Mouse (Mus musculus): ENCODE data around the gene Dhx35.

Gene Dhx35

DNA sequence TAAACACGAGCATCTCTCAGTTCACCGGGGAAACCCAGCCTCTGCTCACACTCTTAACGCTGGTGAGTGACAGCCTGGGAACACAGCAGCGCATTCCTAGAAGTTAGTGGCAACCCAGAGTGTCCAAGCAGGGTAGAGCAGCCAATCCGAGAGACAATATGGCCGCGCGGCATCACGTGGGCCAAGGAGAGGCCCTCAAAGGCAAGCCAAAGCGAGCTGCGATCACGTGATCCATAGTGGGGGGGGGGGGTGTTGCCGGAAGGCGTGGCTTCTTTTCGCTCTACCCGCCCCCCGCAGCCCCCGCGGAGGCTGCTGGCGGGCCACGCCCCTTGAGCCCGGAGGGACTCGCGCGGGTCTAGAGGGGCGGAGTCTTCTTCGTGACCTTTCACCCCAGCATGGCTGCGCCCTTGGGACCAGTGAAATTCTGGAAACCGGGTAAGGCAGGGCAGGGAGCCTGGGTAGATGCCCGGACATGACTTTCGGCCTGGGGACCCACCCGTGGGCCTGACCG, at the start of gene Dhx35:
Dhx35 (plus strand) TSS at position 314 of the 511 bp plus-strand sequence.
- DNase-seq: peak; percentile 97

DNA sequence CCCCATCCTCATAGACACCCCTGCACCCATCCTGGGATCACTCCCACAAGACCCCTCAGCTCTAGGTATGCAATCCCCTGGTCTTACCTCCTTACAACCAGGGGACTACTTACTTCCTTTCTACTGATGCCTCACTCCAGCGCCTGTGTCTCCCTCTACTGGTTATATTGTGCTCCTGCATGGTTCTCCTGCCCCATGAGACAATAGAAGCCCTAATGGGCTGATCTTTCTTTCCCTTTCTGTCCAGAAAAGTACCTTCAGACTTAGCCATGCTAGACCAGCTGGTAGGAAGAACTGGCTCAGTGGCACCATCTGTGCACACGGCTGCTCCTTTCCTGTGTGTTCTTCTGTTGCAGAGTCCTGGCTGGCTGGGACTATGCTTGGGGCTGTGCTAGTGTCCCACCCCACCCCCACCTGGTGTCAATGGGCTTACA, 49.5 kb upstream of the Dhx35 start:
- peak; percentile 61 for DNase-seq

DNA sequence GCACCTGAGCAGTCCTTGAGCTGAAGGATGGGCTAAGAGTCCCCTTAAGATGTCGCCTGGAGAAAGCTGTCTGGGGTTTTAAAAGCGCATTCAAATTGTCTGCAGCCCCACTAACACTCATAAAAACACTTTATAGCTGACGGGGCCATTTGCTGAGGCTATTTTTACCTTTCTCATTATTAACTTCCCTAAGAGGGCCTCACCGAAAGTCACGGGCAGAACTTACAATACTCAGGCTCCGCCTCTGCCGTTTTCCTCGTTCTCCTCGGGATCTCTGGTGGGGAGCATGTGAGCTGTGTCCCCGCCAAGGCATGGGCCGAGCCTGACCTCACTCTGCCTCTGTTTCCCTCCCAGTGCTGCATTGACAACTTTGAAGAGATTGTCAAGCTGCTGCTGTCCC, 48.4 kb upstream of the Dhx35 start:
- DNase-seq: no peak

DNA sequence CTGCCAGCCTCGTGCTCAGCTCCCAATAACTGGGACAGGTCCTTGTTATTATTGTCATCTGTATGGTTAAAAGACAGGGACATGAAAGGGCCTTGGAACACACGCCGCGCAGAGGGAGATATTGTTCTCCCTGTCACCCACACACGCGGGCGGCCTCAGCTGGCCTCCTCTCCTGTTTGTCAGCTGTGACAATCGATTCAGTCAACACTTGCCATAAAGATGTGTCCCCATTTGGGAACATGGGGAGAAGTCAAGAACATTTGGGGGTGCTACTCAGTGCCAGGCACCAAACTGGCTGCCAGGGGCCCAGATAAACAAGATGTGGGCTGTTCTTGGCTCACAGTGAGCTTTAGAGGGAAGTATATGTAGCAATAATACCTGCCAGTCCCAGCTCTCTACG, 45.2 kb upstream of the Dhx35 start:
- DNase-seq: peak; percentile 93

DNA sequence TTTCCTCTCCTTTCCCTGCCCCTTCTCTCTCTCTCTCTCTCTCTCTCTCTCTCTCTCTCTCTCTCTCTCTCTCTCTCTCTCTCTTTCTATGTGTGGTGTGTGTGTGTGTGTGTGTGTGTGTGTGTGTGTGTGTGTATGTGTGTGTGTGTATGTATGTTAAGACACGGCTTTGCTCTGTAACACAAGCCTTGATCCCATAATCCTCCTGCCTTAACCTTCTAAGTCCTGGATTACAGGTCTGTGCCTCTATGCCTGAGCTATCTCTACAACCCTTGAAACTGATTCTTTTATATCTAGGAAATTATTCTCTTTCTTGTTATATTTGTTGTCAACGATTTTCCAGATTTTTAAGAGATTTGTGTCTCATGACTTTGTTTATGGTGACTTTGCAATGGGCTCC, 34.4 kb upstream of the Dhx35 start:
- no peak for DNase-seq

DNA sequence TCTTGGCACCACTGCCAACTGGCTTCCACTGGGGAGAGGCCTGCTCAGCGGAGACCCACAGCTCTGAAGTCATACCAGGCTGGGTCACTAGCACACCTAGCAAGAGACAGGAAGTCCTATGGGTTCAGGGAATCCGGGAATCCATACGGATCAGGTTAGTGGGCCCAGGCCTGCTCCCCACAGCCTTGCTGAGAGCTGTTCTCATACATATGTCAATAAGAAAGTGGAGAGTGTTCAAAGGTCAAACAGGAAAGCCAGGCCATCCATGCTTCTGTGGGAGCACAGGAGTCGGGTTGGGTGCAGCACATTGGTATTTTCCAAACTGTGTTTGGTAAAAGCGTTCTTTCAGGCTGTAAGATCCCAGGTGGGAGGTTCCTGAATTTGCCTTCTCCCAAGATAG, 32.3 kb upstream of the Dhx35 start:
- DNase-seq: no peak

DNA sequence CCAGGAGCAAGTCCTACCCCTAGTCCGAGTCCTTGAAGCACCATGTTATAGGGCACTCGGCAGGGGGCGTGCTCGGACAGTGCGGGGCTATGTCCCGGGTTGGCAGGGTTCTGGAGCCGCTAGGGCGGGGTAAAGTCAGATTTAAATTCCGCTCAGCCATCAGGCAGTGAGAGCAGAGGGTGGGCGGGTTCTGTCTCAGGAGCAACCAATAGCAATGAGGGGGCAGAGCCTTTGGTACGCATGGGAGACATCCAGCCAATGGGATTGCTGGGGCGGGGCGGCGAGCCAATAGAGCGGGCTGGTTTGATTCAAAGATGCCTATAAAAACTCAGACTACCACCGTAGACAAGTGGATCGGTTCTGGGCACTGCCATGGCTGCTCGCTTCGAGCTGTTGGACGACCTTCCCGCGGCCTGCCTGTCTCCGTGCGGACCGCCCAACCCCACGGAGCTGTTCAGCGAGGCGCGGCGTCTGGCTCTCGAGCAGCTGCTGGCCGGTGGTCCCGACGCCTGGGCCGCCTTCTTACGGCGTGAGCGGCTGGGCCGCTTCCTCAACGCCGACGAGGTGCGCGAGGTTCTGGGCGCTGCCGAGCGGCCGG, 26.8 kb upstream of the Dhx35 start, which contains the start of gene Fam83d:
Fam83d (plus strand) TSS at position 352 of the 598 bp plus-strand sequence.
- peak; percentile 97 for DNase-seq

GRCm38 (mm10) chr2:158768350-158768749, 26.3 kb upstream of the Dhx35 start:
- no peak for DNase-seq

GRCm38 (mm10) chr2:158768771-158769170, 25.8 kb upstream of the Dhx35 start:
- DNase-seq: no peak

- no peak for DNase-seq
Measured at GRCm38 (mm10) chr2:158770126-158770757, 24.4 kb upstream of the Dhx35 start.

DNA sequence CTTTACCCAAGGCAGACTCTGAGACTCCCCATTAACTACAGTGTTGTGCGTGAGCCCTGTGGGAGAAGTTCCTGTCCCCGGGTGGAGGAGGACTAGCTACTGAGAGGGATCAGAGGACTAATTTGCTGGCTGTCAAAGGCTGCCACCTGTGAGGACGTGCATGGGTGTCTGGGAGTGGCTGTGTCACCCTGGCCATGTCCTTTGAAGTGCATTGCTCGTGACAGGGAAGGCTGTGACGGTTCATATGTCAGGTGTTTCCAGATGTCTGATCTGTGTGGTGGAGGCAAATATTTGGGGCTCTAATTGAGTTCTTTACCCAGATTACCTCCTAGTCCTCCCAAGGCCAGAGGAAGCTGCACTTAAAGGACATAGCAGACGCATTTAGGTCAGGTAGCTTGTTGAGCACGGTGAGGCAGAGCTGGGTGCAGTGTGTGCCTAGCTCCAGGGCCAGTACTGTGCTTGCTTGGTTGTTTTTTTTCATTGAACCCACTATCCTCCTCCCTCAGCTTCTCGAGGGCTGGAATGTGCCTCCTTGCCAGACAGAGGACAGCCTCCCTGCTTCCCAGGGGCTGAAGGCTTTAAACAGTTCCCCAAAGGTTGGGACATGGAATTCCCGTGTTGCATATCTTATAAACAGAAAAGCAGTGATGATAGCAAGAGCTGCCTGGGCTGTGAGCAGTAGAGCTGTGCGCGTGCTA, 23.4 kb upstream of the Dhx35 start:
- no peak for DNase-seq

DNA sequence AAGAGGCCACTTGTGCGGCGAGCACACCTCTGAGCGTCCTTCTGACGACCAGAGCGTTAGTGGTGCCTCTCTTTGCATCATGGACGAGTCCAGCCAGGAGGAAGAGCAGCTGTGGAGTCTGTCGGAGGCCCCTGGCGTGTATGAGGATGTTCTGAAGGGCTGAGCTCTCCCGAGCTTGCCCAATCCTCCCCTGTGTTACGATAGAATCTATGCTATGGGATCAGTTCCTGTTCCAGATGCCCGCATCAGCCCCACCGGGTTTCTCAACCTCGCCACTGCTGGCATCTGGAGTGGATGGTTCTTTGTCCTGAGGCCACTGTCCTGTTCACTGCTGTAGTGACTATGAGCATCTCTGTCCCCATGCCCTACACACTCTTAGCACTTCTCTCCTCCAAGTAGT, 21.8 kb upstream of the Dhx35 start:
- no peak for DNase-seq

DNA sequence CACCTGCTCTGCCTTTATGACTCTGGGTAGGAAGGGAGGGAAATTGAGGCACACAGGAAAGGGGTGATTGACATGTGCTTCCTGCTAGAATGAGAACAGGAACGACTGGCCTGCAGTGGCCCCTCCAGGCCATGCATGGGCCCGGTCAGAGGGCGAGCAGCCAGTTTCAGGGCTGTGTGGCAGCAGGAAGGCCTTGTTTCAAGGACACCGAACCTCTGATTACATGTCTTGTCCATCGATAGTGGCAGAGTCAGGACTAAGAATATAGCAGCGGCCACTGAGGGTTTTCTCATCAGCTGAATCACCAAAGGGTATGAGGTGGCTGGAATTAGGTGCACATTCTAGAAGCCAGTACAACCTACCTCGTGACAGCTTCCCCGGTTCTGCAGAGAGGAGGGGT, 19.7 kb upstream of the Dhx35 start:
- no peak for DNase-seq

DNA sequence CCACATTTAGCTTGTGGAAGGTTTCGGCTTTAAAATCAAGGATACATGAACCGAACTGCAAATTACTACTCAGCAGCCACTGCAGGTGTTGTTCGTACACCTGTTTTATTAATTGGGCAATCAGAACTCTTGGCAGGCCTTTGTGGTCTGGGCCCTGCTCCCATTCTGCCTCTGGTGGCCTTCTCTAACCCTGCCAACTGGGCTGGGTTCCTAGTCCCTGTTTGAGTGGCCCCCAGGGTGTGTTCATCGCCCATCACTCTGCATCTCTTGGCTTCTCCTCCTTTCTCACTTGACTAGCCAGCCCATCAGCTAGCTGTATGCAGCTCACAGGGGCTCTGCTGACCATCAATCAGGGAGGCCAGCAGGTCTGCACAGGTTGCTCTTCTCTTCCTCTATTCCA, 17.9 kb upstream of the Dhx35 start:
- DNase-seq: no peak

DNA sequence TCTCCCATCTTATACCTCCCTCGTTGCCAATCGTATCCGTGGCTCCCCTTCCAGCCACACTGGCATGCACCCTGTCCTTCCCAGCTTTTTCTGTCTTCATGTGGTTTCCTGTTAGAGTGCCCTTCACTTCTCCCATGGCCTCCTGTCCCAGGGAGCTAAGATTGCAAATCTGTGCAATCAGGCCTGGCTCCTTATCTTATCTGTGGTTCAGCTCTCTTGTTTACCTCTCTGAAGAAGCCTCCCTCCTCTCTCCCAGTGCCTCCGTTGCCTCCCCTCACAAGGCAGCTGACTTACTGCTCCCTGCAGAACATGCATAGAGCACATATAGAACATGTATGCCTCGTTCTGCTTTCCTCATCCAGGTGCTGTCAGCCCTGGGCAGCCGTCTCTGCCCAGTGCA, 17.1 kb upstream of the Dhx35 start:
- no peak for DNase-seq

- DNase-seq: no peak
Measured at GRCm38 (mm10) chr2:158778349-158778748, 16.3 kb upstream of the Dhx35 start.

- DNase-seq: no peak
Measured at GRCm38 (mm10) chr2:158781126-158781525, 13.5 kb upstream of the Dhx35 start.

DNA sequence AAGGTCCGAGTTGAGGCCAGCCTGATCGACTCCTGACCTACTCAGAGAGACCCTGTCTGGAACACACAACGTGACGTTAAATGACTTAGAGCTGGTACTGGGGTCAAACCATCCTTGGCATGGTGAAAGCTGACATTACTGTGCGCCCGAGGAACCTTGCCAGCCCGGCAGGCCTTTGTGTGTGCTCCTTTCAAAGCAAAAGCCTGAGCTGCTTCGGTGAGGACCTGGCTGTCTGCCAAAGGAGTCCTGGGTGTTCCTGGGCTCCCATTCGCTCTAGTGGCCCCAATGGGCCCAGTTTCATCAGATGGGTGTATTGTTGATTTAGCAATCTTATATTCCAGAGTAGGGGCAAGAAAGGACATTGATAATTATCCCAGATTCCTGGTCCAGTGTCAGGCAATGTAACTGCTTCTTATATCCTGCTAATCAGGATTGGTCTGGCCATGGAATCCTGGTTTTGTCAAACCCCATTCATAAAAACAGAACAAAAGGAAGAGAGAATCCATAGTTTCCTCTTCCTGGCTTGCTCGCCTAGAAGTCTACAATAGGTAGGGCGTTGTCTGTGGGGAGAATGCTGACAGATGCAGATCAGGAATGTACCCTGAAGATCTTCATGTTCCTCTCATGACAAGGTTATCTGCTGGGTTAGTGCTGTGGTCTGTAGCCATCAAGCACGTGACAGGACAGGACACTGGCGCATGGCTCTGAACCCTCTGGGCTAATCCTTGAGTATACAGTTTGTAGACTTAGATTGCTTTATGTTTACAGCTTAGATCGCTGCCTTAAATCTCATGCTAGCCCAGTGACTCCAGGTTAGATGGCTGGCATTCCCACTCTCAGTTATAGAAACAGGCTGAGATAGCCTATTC, 7.4 kb upstream of the Dhx35 start:
- no peak for DNase-seq

- DNase-seq: no peak
Measured at GRCm38 (mm10) chr2:158795043-158795442, 436 bp downstream of the Dhx35 start.

DNA sequence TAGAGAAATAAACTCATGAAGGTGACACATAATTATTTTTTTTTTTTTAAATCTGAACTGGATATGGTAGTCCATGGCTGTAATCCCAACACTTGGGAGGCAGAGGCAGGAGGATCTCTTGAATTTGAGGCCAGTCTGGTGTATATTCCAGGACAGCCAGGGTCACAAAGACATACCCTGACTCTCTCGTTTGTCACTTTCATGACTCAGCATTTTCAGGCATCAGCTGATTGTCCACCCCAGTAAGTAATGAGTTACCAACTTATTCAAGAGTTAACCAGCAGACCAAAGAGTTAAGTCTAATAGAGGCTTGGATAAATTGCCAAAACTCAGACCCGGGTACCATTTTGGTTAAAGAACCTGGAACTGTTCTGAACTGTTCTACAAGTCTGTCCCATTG, 1.3 kb downstream of the Dhx35 start:
- DNase-seq: no peak

DNA sequence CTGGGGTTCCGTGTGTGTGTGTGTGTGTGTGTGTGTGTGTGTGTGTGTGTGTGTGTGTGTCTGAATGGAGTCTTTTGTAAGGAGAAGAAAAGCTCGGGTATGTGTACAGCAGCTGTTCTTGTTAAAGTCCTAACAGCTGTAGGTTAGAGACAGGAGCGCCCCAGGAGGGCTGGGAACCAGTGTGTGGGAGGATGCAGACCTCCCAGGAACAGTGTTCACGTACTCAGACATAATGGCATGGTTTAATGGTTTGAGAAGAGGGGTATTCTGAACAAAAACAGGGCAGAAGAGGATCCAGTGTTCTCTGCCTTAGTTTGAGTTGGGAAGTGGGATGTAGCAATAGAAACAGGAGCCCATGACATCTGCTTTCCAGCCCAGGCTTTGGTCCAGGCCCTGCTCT, 4.7 kb downstream of the Dhx35 start:
- DNase-seq: no peak

DNA sequence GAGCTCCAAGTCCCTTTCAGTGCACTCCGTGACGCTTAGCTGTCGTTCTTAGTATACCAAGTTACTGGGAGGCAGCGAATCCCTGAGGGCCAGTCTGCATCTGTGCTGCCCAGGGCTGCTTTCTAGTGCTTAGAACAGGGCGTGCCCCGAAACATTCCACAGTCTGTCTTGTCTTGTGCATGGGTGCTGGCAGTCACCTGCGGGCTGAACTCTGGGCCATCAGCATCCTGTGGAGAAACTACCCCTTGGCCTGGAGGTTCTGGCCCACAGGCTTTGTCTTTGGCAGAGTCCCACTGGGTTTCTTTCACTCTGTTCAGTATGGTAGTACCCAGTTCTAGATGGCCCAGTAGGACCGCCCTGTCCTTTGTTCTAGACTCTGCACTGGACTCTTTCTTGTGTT, 6.2 kb downstream of the Dhx35 start:
- DNase-seq: no peak

DNA sequence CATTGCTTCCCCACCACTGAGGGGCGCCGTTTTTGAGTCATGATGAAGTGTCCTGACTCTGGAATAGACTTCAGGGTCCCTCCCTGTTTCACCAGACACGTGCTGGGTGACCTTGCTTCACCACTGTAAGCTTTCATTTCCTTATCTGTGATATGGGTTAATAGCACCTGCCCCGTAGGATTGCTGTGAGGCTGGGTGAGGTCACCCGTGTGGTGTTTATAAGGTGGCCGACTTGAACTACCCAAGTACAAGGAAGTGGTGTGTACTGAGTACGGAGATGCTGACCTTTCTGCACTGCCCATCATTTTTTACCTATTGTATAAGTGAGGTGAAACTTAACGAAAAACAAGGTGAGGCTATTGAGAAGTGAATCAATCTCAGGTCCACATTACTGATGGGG, 9.0 kb downstream of the Dhx35 start:
- no peak for DNase-seq
